Mouse (Mus musculus) kidney, adult 2 months (tissue): ENCODE measurements around the gene Il2rb. TPM values are rescaled to one million over a fixed set of nuclear protein-coding genes. Genes with fewer than 3 reads are reported as not detected.

Source experiments
- DNase-seq: peaks from one replicate; pipeline ENCODE4 v3.0.0; 2021
- H3K27ac ChIP-seq: fragments of 200-500 bp; 2 replicates; pipeline ENCODE4 v1.5.1; 2012; ENCODE audit warnings: low read depth, low read length, control low read depth, inconsistent platforms; ENCODE audit not compliant: insufficient read depth
- H3K27me3 ChIP-seq: fragments of 200-500 bp; replicated peaks from 2 replicates; pipeline ENCODE4 v1.6.1; 2012; ENCODE audit warnings: mild to moderate bottlenecking, moderate library complexity, low read length, inconsistent platforms; ENCODE audit not compliant: control insufficient read depth, insufficient read depth
- H3K36me3 ChIP-seq: fragments of 200-500 bp; 2 replicates; pipeline ENCODE4 v1.6.1; 2012; ENCODE audit warnings: mild to moderate bottlenecking, moderate library complexity, low read length, inconsistent platforms; ENCODE audit not compliant: control insufficient read depth, insufficient read depth
- H3K4me1 ChIP-seq: fragments of 200-500 bp; 2 replicates; pipeline ENCODE4 v1.6.1; 2011; ENCODE audit warnings: low read length; ENCODE audit not compliant: control insufficient read depth, insufficient read depth
- H3K4me3 ChIP-seq: fragments of 200-500 bp; 2 replicates; pipeline ENCODE4 v1.5.1; 2011; ENCODE audit warnings: mild to moderate bottlenecking, low read depth, low read length, control low read depth; ENCODE audit not compliant: insufficient read depth
- CTCF ChIP-seq: fragments of 200-500 bp; conservative IDR thresholded peaks from 2 replicates; pipeline ENCODE4 v1.5.1; 2011; ENCODE audit warnings: low read depth, mild to moderate bottlenecking, control low read depth, low read length, moderate library complexity, mixed read lengths; ENCODE audit not compliant: insufficient read depth, insufficient read length
- POLR2A ChIP-seq: fragments of 200-500 bp; IDR thresholded peaks from one replicate; pipeline ENCODE4 v1.6.1; 2011; ENCODE audit warnings: low read depth, low read length, control low read depth
- WGBS: fragments of 180-500 bp; shearing (Covaris S2); methylation state at CpG from one replicate; pipeline ENCODE4 v1.1.7; 2018; 5-methylcytosine and 5-hydroxymethylcytosine counted together
- polyA plus RNA-seq: library from polyadenylated mRNA; depleted of rRNA; stranded (reverse); fragments of >200 nt; gene quantifications from 2 replicates; pipeline ENCODE4 v1.2.3, GENCODE M21; 2012

Gene Il2rb
- polyA plus RNA-seq, 1 experiment = 6.3 TPM

- Histone ChIP-seq H3K4me3 (no peak overlapping the region), H3K27me3 (no peaks in the 10 kb centered on the region), H3K27ac (no peak overlapping the region), H3K4me1 (peaks cover 12% of the 10 kb centered on the region; the same call in 1 of the 2 replicates), H3K36me3 (no peaks in the 10 kb centered on the region)
- WGBS = 71% methylated on average over 10 of the region's 10 CpGs
- no peak for TF ChIP-seq CTCF
- no peak for TF ChIP-seq POLR2A
- no peak for DNase-seq
These were observed 40.8 kb upstream of the Il2rb start for GRCm38 (mm10) chr15:78535723-78536421.

- H3K27ac ChIP-seq = no peak overlapping the region
- WGBS = 66% methylated on average over 10 of the region's 10 CpGs
- peak; percentile 63 for DNase-seq
- no peaks in the 10 kb centered on the region for H3K27me3 ChIP-seq
- TF ChIP-seq CTCF = no peak
- no peak for TF ChIP-seq POLR2A
- peaks cover 12% of the 10 kb centered on the region; the same call in 1 of the 2 replicates for H3K4me1 ChIP-seq
- no peaks in the 10 kb centered on the region for H3K36me3 ChIP-seq
- H3K4me3 ChIP-seq = no peak overlapping the region
These were observed 38.3 kb upstream of the Il2rb start for GRCm38 (mm10) chr15:78533346-78533835.

- TF ChIP-seq CTCF (no peak), POLR2A (no peak)
- WGBS = 48% methylated on average over 10 of the region's 10 CpGs
- DNase-seq = no peak
These were observed 37.7 kb upstream of the Il2rb start for GRCm38 (mm10) chr15:78532566-78533345.

GRCm38 (mm10) chr15:78531901-78532469 lies 36.9 kb upstream of the Il2rb start:
- DNase-seq = peak; percentile 100
- H3K27ac ChIP-seq = peak overlapping the region; percentile 64
- TF ChIP-seq POLR2A = no peak
- peak; percentile 90 for TF ChIP-seq CTCF

More at GRCm38 (mm10) chr15:78532566-78533345, 37.7 kb upstream of the Il2rb start:
- Histone ChIP-seq H3K36me3 (no peaks in the 10 kb centered on the region), H3K4me1 (peaks cover 12% of the 10 kb centered on the region; the same call in 1 of the 2 replicates), H3K27ac (no peak overlapping the region), H3K27me3 (no peaks in the 10 kb centered on the region), H3K4me3 (no peak overlapping the region)

GRCm38 (mm10) chr15:78531451-78531720 lies 36.3 kb upstream of the Il2rb start:
- no peaks in the 10 kb centered on the region for H3K36me3 ChIP-seq
- DNase-seq = no peak
- H3K4me1 ChIP-seq = peaks cover 12% of the 10 kb centered on the region; the same call in 1 of the 2 replicates
- WGBS = 65% methylated on average over 4 of the region's 4 CpGs
- no peaks in the 10 kb centered on the region for H3K27me3 ChIP-seq
- TF ChIP-seq POLR2A = no peak
- peak overlapping the region; percentile 64 for H3K27ac ChIP-seq
- no peak overlapping the region for H3K4me3 ChIP-seq

More at GRCm38 (mm10) chr15:78531901-78532469, 36.9 kb upstream of the Il2rb start:
- no peaks in the 10 kb centered on the region for H3K36me3 ChIP-seq
- peak overlapping the region; percentile 8; the same call in 1 of the 2 replicates for H3K4me3 ChIP-seq
- H3K4me1 ChIP-seq = peaks cover 12% of the 10 kb centered on the region; the same call in 1 of the 2 replicates
- under 1% methylated on average over 25 of the region's 25 CpGs for WGBS
- no peaks in the 10 kb centered on the region for H3K27me3 ChIP-seq

- TF ChIP-seq CTCF (no peak), POLR2A (no peak)
- peak within 1 kb of the TSS; percentile 64 for H3K27ac ChIP-seq
- WGBS = 45% methylated on average over 17 of the region's 17 CpGs
These were observed 35.8 kb upstream of the Il2rb start, which contains the start of gene C1qtnf6 for GRCm38 (mm10) chr15:78530671-78531450. Gene C1qtnf6 (minus strand): TSS chr15:78531416.

More at GRCm38 (mm10) chr15:78530671-78531450, 35.8 kb upstream of the Il2rb start, which contains the start of gene C1qtnf6:
- H3K4me3 ChIP-seq = peak within 1 kb of the TSS; percentile 8; the same call in 1 of the 2 replicates
- no peaks in the 10 kb centered on the region for H3K27me3 ChIP-seq
- DNase-seq = peak; percentile 84
- H3K4me1 ChIP-seq = peaks cover 12% of the 10 kb centered on the region; the same call in 1 of the 2 replicates
- H3K36me3 ChIP-seq = no peaks in the 10 kb centered on the region
